Mouse (Mus musculus): ENCODE measurements around the gene Gm39115. TPM values are rescaled to one million over a fixed set of nuclear protein-coding genes. Genes with fewer than 3 reads are reported as not detected.
"Not testable (repeated sequence)": the region's sequence is repeated elsewhere in the genome, so short reads cannot be mapped to it uniquely, and the experiment has no call there.

The Gm39115 gene
- polyA plus RNA-seq, 1 experiment from 2014 or later: not detected

- H3K36me3 ChIP-seq: no peaks in the 10 kb centered on the region
- H3K4me1 ChIP-seq: no peaks in the 10 kb centered on the region
- no peak within 1 kb of the TSS for H3K4me2 ChIP-seq
- H3K9ac ChIP-seq: no peak within 1 kb of the TSS
- no peaks in the 10 kb centered on the region for H3K9me3 ChIP-seq
- H3K27ac ChIP-seq: no peak within 1 kb of the TSS
- 63% methylated on average over 1 of the region's 1 CpGs for WGBS
- H3K27me3 ChIP-seq: no peaks in the 10 kb centered on the region; the same call in 1 of the 2 replicates
- no peak within 1 kb of the TSS for H3K4me3 ChIP-seq
- no peak for ATAC-seq (ENCODE audit: insufficient number of reproducible peaks, low FRiP score, low TSS enrichment, low read depth)
Observed at GRCm38 (mm10) chr7:142144507-142144906, 8.7 kb upstream of the Gm39115 start, which contains the start of gene Gm45337. Gene Gm45337, minus strand, starts transcription at chr7:142144607.

- not testable (repeated sequence) for H3K9ac ChIP-seq; H3K9me3 ChIP-seq; H3K36me3 ChIP-seq; ATAC-seq (ENCODE audit: insufficient number of reproducible peaks, low FRiP score, low TSS enrichment, low read depth); H3K27ac ChIP-seq; H3K4me1 ChIP-seq; H3K27me3 ChIP-seq; H3K4me2 ChIP-seq; H3K4me3 ChIP-seq
- 21% methylated on average over 1 of the region's 1 CpGs for WGBS
Observed at GRCm38 (mm10) chr7:142143506-142144010, 7.7 kb upstream of the Gm39115 start.

- Histone ChIP-seq H3K9me3 (no peaks in the 10 kb centered on the region), H3K9ac (no peak overlapping the region), H3K4me2 (no peak overlapping the region), H3K4me1 (no peaks in the 10 kb centered on the region), H3K27me3 (no peaks in the 10 kb centered on the region), H3K27ac (no peak overlapping the region), H3K36me3 (no peaks in the 10 kb centered on the region), H3K4me3 (no peak overlapping the region)
- WGBS: 0% methylated on average over 1 of the region's 1 CpGs
- no peak for ATAC-seq (ENCODE audit: insufficient number of reproducible peaks, low FRiP score, low TSS enrichment, low read depth)
Observed at GRCm38 (mm10) chr7:142140696-142141095, 4.9 kb upstream of the Gm39115 start.

GRCm38 (mm10) chr7:142134206-142134995 is 1.4 kb downstream of the Gm39115 start:
- Histone ChIP-seq H3K36me3 (no peaks in the 10 kb centered on the region), H3K27me3 (0 out of 2 replicates have a peak, but pooled peaks cover 6% of the 10 kb centered on the region), H3K9ac (no peak overlapping the region), H3K4me1 (no peaks in the 10 kb centered on the region), H3K4me2 (no peak overlapping the region), H3K27ac (no peak overlapping the region), H3K4me3 (no peak overlapping the region), H3K9me3 (no peaks in the 10 kb centered on the region)
- ATAC-seq (ENCODE audit: insufficient number of reproducible peaks, low FRiP score, low TSS enrichment, low read depth): no peak
- WGBS: 58% methylated on average over 4 of the region's 4 CpGs

GRCm38 (mm10) chr7:142128843-142129242 is 7.0 kb downstream of the Gm39115 start:
- no peak for ATAC-seq (ENCODE audit: insufficient number of reproducible peaks, low FRiP score, low TSS enrichment, low read depth)
- Histone ChIP-seq H3K27ac (no peak overlapping the region), H3K9ac (no peak overlapping the region), H3K4me3 (no peak overlapping the region), H3K4me2 (no peak overlapping the region), H3K9me3 (no peaks in the 10 kb centered on the region), H3K36me3 (no peaks in the 10 kb centered on the region), H3K4me1 (no peaks in the 10 kb centered on the region), H3K27me3 (0 out of 2 replicates have a peak, but pooled peaks cover under 1% of the 10 kb centered on the region)
- whole genome bisulfite sequencing: 56% methylated on average over 4 of the region's 4 CpGs

GRCm38 (mm10) chr7:142120629-142121028 is 15.2 kb downstream of the Gm39115 start, which contains the start of gene Gm45618:
Gene Gm45618, minus strand, starts transcription at chr7:142120729.
- not testable (repeated sequence) for H3K27ac ChIP-seq; H3K27me3 ChIP-seq; H3K4me2 ChIP-seq; H3K9ac ChIP-seq; H3K36me3 ChIP-seq; H3K4me3 ChIP-seq; H3K4me1 ChIP-seq; ATAC-seq (ENCODE audit: insufficient number of reproducible peaks, low FRiP score, low TSS enrichment, low read depth); H3K9me3 ChIP-seq
- 83% methylated on average over 1 of the region's 1 CpGs for WGBS

- Histone ChIP-seq H3K27me3 (no peaks in the 10 kb centered on the region), H3K4me1 (no peaks in the 10 kb centered on the region), H3K36me3 (no peaks in the 10 kb centered on the region), H3K27ac (no peak overlapping the region), H3K9ac (no peak overlapping the region), H3K4me3 (no peak overlapping the region), H3K4me2 (no peak overlapping the region), H3K9me3 (no peaks in the 10 kb centered on the region)
- ATAC-seq (ENCODE audit: insufficient number of reproducible peaks, low FRiP score, low TSS enrichment, low read depth): no peak
- 18% methylated on average over 5 of the region's 5 CpGs for WGBS
Observed at GRCm38 (mm10) chr7:142119632-142120031, 16.2 kb downstream of the Gm39115 start.

GRCm38 (mm10) chr7:142104747-142105146 is 31.1 kb downstream of the Gm39115 start:
- Histone ChIP-seq H3K4me3 (no peak overlapping the region), H3K4me2 (no peak overlapping the region), H3K27ac (no peak overlapping the region), H3K9me3 (no peaks in the 10 kb centered on the region), H3K4me1 (no peaks in the 10 kb centered on the region), H3K27me3 (peaks cover 6% of the 10 kb centered on the region; the same call in 1 of the 2 replicates), H3K36me3 (no peaks in the 10 kb centered on the region), H3K9ac (no peak overlapping the region)
- no peak for ATAC-seq (ENCODE audit: insufficient number of reproducible peaks, low FRiP score, low TSS enrichment, low read depth)
- WGBS: 48% methylated on average over 5 of the region's 5 CpGs

GRCm38 (mm10) chr7:142097776-142098175 is 38.1 kb downstream of the Gm39115 start:
- no peak for ATAC-seq (ENCODE audit: insufficient number of reproducible peaks, low FRiP score, low TSS enrichment, low read depth)
- Histone ChIP-seq H3K27me3 (peaks cover 71% of the 10 kb centered on the region), H3K9me3 (no peaks in the 10 kb centered on the region), H3K4me2 (no peak overlapping the region), H3K4me3 (no peak overlapping the region), H3K27ac (no peak overlapping the region), H3K9ac (no peak overlapping the region), H3K4me1 (peaks cover 19% of the 10 kb centered on the region), H3K36me3 (no peaks in the 10 kb centered on the region)
- 12% methylated on average over 9 of the region's 9 CpGs for WGBS

GRCm38 (mm10) chr7:142096701-142097100 is 39.1 kb downstream of the Gm39115 start:
- H3K4me2 ChIP-seq: no peak overlapping the region
- H3K4me3 ChIP-seq: no peak overlapping the region
- H3K27me3 ChIP-seq: peaks cover 81% of the 10 kb centered on the region
- no peaks in the 10 kb centered on the region for H3K36me3 ChIP-seq
- 65% methylated on average over 4 of the region's 4 CpGs for WGBS
- H3K9ac ChIP-seq: no peak overlapping the region
- no peaks in the 10 kb centered on the region for H3K9me3 ChIP-seq
- no peak for ATAC-seq (ENCODE audit: insufficient number of reproducible peaks, low FRiP score, low TSS enrichment, low read depth)
- H3K4me1 ChIP-seq: peaks cover 19% of the 10 kb centered on the region
- no peak overlapping the region for H3K27ac ChIP-seq

- ATAC-seq (ENCODE audit: insufficient number of reproducible peaks, low FRiP score, low TSS enrichment, low read depth): peak; percentile 80
- H3K27me3 ChIP-seq: peaks cover 94% of the 10 kb centered on the region
Observed at GRCm38 (mm10) chr7:142095183-142095931, 40.5 kb downstream of the Gm39115 start, which contains the start of gene Dusp8. Gene Dusp8, minus strand, starts transcription at chr7:142095843.

More at GRCm38 (mm10) chr7:142095183-142095931, 40.5 kb downstream of the Gm39115 start, which contains the start of gene Dusp8:
- H3K9me3 ChIP-seq: no peaks in the 10 kb centered on the region
- peak within 1 kb of the TSS; percentile 93 for H3K4me2 ChIP-seq
- peak within 1 kb of the TSS; percentile 62 for H3K9ac ChIP-seq
- under 1% methylated on average over 61 of the region's 63 CpGs for WGBS
- H3K4me1 ChIP-seq: peaks cover 19% of the 10 kb centered on the region
- H3K36me3 ChIP-seq: no peaks in the 10 kb centered on the region
- H3K4me3 ChIP-seq: peak within 1 kb of the TSS; percentile 71
- no peak within 1 kb of the TSS for H3K27ac ChIP-seq

Measured in limb, embryonic 15.5 days (tissue).